9 mouse cellular contexts compared by ENCODE assay signal in the genomic region with DNA sequence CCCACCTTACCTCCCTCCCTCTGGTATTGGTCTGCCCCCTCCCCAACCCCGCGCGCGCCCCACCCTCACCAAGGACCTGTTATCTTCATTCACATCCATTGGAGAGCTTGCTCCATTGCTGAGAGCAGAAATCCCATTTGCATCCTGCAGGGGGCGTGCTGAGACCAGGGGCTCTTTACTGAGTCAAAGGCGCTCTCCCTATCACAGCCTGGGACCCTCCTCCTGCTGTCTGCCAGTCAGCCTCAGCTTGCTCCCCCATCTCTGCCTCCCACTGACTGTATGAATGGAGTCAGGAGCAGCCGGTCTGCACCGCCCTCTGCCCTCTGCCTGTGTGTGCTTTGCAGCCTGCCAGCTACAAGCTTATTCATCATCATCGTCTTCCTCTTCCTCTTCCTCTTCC.
A peak's percentile ranks its signal among the peaks of the same experiment; 100 is the strongest.
DNase-seq lines count a peak whose midpoint lies in the region; ATAC-seq and TF ChIP-seq lines count a peak whose summit lies in the region.
"Had no signal": no experiment of that assay in that cellular context is flagged by ENCODE, and none has a peak within 500 bp of the region (broad histone marks: within the 10 kb centered on the region; RNA-seq: fewer than 3 reads in every experiment).

No protein-coding gene starts in this region.

- H3K27ac ChIP-seq in kidney, embryonic 14.5 days (ENCODE audit: low read depth, low read length) = no peak overlapping the region
- no peak overlapping the region for H3K27ac ChIP-seq in forebrain, embryonic 14.5 days (ENCODE audit: low read depth, low read length)
- no peak overlapping the region for H3K27ac ChIP-seq in midbrain, embryonic 11.5 days (ENCODE audit: low read depth, low read length)
- H3K27ac ChIP-seq in heart, embryonic 11.5 days (ENCODE audit: low read depth, low read length) = no peak overlapping the region
- H3K27ac ChIP-seq: midbrain, embryonic 12.5 days had no signal

- H3K9me3 ChIP-seq in kidney, embryonic 14.5 days (ENCODE audit: control insufficient read depth, low read length) = peaks cover 6% of the 10 kb centered on the region; the same call in 1 of the 2 replicates
- H3K9me3 ChIP-seq in G1E (replicated peaks) = peaks cover 80% of the 10 kb centered on the region
- H3K9me3 ChIP-seq in forebrain, embryonic 14.5 days (replicated peaks; ENCODE audit: control insufficient read depth, low read length) = no peaks in the 10 kb centered on the region
- H3K9me3 ChIP-seq in midbrain, embryonic 11.5 days (ENCODE audit: control insufficient read depth, low read length) = no peaks in the 10 kb centered on the region
- peaks cover 5% of the 10 kb centered on the region for H3K9me3 ChIP-seq in heart, embryonic 11.5 days (replicated peaks; ENCODE audit: control insufficient read depth, low read length)
- H3K9me3 ChIP-seq: midbrain, embryonic 12.5 days had no signal

- H3K36me3 ChIP-seq in kidney, embryonic 14.5 days (ENCODE audit: control insufficient read depth, insufficient read depth, low read length) = no peaks in the 10 kb centered on the region
- no peaks in the 10 kb centered on the region for H3K36me3 ChIP-seq in G1E (replicated peaks)
- H3K36me3 ChIP-seq in forebrain, embryonic 14.5 days (ENCODE audit: control insufficient read depth, insufficient read depth, low read length) = no peaks in the 10 kb centered on the region
- no peaks in the 10 kb centered on the region for H3K36me3 ChIP-seq in midbrain, embryonic 11.5 days (ENCODE audit: control insufficient read depth, insufficient read depth, low read length)
- H3K36me3 ChIP-seq in heart, embryonic 11.5 days (ENCODE audit: control insufficient read depth, insufficient read depth, low read length) = no peaks in the 10 kb centered on the region
- H3K36me3 ChIP-seq: midbrain, embryonic 12.5 days had no signal

- peaks cover 6% of the 10 kb centered on the region; the same call in 1 of the 2 replicates for H3K27me3 ChIP-seq in kidney, embryonic 14.5 days (ENCODE audit: control insufficient read depth, insufficient read depth, low read length)
- no peaks in the 10 kb centered on the region for H3K27me3 ChIP-seq in G1E (ENCODE audit: insufficient read depth, low read length)
- H3K27me3 ChIP-seq in forebrain, embryonic 14.5 days (replicated peaks; ENCODE audit: control insufficient read depth, insufficient read depth, low read length) = no peaks in the 10 kb centered on the region
- no peaks in the 10 kb centered on the region for H3K27me3 ChIP-seq in midbrain, embryonic 11.5 days (ENCODE audit: control insufficient read depth, insufficient read depth, low read length)
- no peaks in the 10 kb centered on the region for H3K27me3 ChIP-seq in heart, embryonic 11.5 days (ENCODE audit: control insufficient read depth, insufficient read depth, low read length)
- H3K27me3 ChIP-seq: midbrain, embryonic 12.5 days had no signal

- no peak overlapping the region for H3K4me3 ChIP-seq in kidney, embryonic 14.5 days (ENCODE audit: low read length)
- H3K4me3 ChIP-seq in G1E (ENCODE audit: low read depth, low read length) = 0 out of 2 replicates have a peak overlapping the region, but pooled peaks have one; percentile 16
- no peak overlapping the region for H3K4me3 ChIP-seq in forebrain, embryonic 14.5 days (ENCODE audit: low read depth, low read length)
- H3K4me3 ChIP-seq in midbrain, embryonic 11.5 days (ENCODE audit: low read depth, low read length) = no peak overlapping the region
- no peak overlapping the region for H3K4me3 ChIP-seq in heart, embryonic 11.5 days (ENCODE audit: low read depth, low read length)
- H3K4me3 ChIP-seq: midbrain, embryonic 12.5 days had no signal

- no peak overlapping the region for H3K9ac ChIP-seq in kidney, embryonic 14.5 days (ENCODE audit: low read depth, low read length)
- no peak overlapping the region for H3K9ac ChIP-seq in forebrain, embryonic 14.5 days (ENCODE audit: low read length)
- no peak overlapping the region for H3K9ac ChIP-seq in midbrain, embryonic 11.5 days (ENCODE audit: low read length)
- no peak overlapping the region for H3K9ac ChIP-seq in heart, embryonic 11.5 days (ENCODE audit: low read depth, low read length)
- H3K9ac ChIP-seq: midbrain, embryonic 12.5 days had no signal

- ATAC-seq in kidney, embryonic 14.5 days (ENCODE audit: low FRiP score, low TSS enrichment) = peak; percentile 59; the same call in 1 of the 2 replicates
- ATAC-seq in G1E (ENCODE audit: extremely low read depth, insufficient number of reproducible peaks, low FRiP score, poor library complexity, severe bottlenecking) = no peak
- ATAC-seq in forebrain, embryonic 14.5 days = peak; percentile 82
- peak; percentile 79 for ATAC-seq in midbrain, embryonic 11.5 days (ENCODE audit: low FRiP score)
- no peak for ATAC-seq in heart, embryonic 11.5 days (replicated peaks; ENCODE audit: insufficient number of reproducible peaks, low FRiP score, low TSS enrichment)

- DNase-seq in kidney, postnatal 36 days = no peak
- no peak for DNase-seq in G1E (ENCODE audit: low spot score)
- DNase-seq in forebrain, embryonic 14.5 days (ENCODE audit: low spot score) = peak; percentile 61
- peak; percentile 87 for DNase-seq in midbrain, embryonic 11.5 days (ENCODE audit: low spot score, missing footprints)
- DNase-seq in ovary, postnatal 10 days (ENCODE audit: low spot score) = no peak
- no peak for DNase-seq in ovary, postnatal 36 days (ENCODE audit: low spot score)

- WGBS in kidney, embryonic 14.5 days = 39% methylated on average over 9 of the region's 9 CpGs
- WGBS in forebrain, embryonic 14.5 days = 27% methylated on average over 9 of the region's 9 CpGs
- 31% methylated on average over 9 of the region's 9 CpGs for WGBS in midbrain, embryonic 11.5 days
- 42% methylated on average over 9 of the region's 9 CpGs for WGBS in heart, embryonic 11.5 days (ENCODE audit: insufficient replicate concordance)

- no peak overlapping the region for H3K4me2 ChIP-seq in kidney, embryonic 14.5 days (replicated peaks; ENCODE audit: low read depth, low read length)
- H3K4me2 ChIP-seq in forebrain, embryonic 14.5 days (ENCODE audit: low read length) = no peak overlapping the region
- H3K4me2 ChIP-seq in midbrain, embryonic 11.5 days = no peak overlapping the region
- no peak overlapping the region for H3K4me2 ChIP-seq in heart, embryonic 11.5 days
- H3K4me2 ChIP-seq: midbrain, embryonic 12.5 days had no signal

- TF ChIP-seq CTCF in G1E (IDR thresholded peaks at IDR 0.05; ENCODE audit: low read depth, low read length) = no peak

- no peaks in the 10 kb centered on the region for H3K4me1 ChIP-seq in kidney, embryonic 14.5 days (ENCODE audit: control insufficient read depth, insufficient read depth, low read length)
- no peaks in the 10 kb centered on the region for H3K4me1 ChIP-seq in G1E (ENCODE audit: insufficient read depth, low read depth, low read length)
- H3K4me1 ChIP-seq in forebrain, embryonic 14.5 days (ENCODE audit: control insufficient read depth, insufficient read depth, low read length) = no peaks in the 10 kb centered on the region
- H3K4me1 ChIP-seq in midbrain, embryonic 11.5 days (ENCODE audit: control insufficient read depth, insufficient read depth, low read length) = peaks cover 3% of the 10 kb centered on the region; the same call in 1 of the 2 replicates
- H3K4me1 ChIP-seq in heart, embryonic 11.5 days (ENCODE audit: control insufficient read depth, insufficient read depth, low read length) = no peaks in the 10 kb centered on the region

Comparison
In these comparisons a context has a peak if more than half of its experiments do, and no peak if none do; other contexts are left out.
1. ATAC-seq: peak in kidney, embryonic 14.5 days (single experiment), forebrain, embryonic 14.5 days (single experiment) and midbrain, embryonic 11.5 days (single experiment); none in G1E (single experiment) and heart, embryonic 11.5 days (single experiment).
2. DNase-seq: peak in forebrain, embryonic 14.5 days (single experiment) and midbrain, embryonic 11.5 days (single experiment); none in kidney, postnatal 36 days (0 of 2), G1E (single experiment), ovary, postnatal 10 days (single experiment) and ovary, postnatal 36 days (single experiment).